Mouse (Mus musculus): ENCODE measurements around the gene Gorasp2.

The Gorasp2 gene

GRCm38 (mm10) chr2:70742588-70742987 is 81.2 kb downstream of the Gorasp2 start:
- DNase-seq (ENCODE audit: low read depth) = no peak

- no peak for DNase-seq (ENCODE audit: low read depth)
Observed at GRCm38 (mm10) chr2:70751655-70752054, 90.3 kb downstream of the Gorasp2 start.

- no peak for DNase-seq (ENCODE audit: low read depth)
Observed at GRCm38 (mm10) chr2:70752149-70752548, 90.8 kb downstream of the Gorasp2 start.

Measured in NIH3T3 (cell line).